In the genomic region with DNA sequence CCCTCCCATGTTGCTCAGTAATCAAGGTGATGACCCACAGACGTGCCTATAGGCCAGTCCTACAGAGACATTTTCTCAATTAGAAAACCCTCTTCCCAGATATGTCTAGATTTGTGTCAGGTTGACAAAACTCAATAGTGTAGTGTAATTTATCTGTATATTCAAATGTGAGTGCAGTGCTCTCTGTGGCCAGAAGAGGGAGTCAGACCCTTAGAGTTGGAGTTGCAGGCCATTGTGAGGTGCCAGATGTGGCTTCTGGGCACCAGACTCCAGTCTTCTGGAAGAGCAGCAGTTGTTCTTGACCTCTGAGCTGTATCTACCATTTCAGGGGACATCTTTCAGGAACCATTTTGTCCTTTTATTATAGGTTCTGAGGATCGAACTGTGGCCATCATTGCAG, we compare ENCODE assay signal across 23 mouse cellular contexts. TPM values are rescaled to one million over a fixed set of nuclear protein-coding genes. Genes with fewer than 3 reads are reported as not detected.
A peak's percentile ranks its signal among the peaks of the same experiment; 100 is the strongest.
DNase-seq lines count a peak whose midpoint lies in the region; ATAC-seq and TF ChIP-seq lines count a peak whose summit lies in the region.
"Had no signal": no experiment of that assay in that cellular context is flagged by ENCODE, and none has a peak within 500 bp of the region (broad histone marks: within the 10 kb centered on the region; RNA-seq: fewer than 3 reads in every experiment).

No protein-coding gene starts in this region.

- TF ChIP-seq EP300 in lung, postnatal 0 days (IDR thresholded peaks at IDR 0.05), result no peak
- no peak for TF ChIP-seq EP300 in stomach, postnatal 0 days (optimal IDR thresholded peaks at IDR 0.05)

- no peak overlapping the region for H3K4me2 ChIP-seq in lung, postnatal 0 days (replicated peaks; ENCODE audit: low read depth, low read length)
- H3K4me2 ChIP-seq in stomach, postnatal 0 days (replicated peaks; ENCODE audit: low read depth), result no peak overlapping the region
- H3K4me2 ChIP-seq: embryonic facial prominence, embryonic 12.5 days; hindbrain, embryonic 13.5 days; limb, embryonic 15.5 days; neural tube, embryonic 12.5 days had no signal

- TF ChIP-seq CTCF in kidney, adult 2 months (conservative IDR thresholded peaks at IDR 0.05; ENCODE audit: insufficient read depth, insufficient read length, low read depth, low read length), result 0 out of 2 replicates have a peak, but pooled peaks have one; percentile 12
- TF ChIP-seq CTCF in lung, postnatal 0 days (IDR thresholded peaks at IDR 0.05), result peak; percentile 45
- TF ChIP-seq CTCF in G1E (IDR thresholded peaks at IDR 0.05; ENCODE audit: low read depth, low read length), result peak; percentile 33; the same call in 1 of the 2 replicates
- TF ChIP-seq CTCF in stomach, postnatal 0 days (IDR thresholded peaks at IDR 0.05; ENCODE audit: low read depth), result peak; percentile 52

- H3K27me3 ChIP-seq in kidney, adult 2 months (replicated peaks; ENCODE audit: control insufficient read depth, insufficient read depth, low read length), result no peaks in the 10 kb centered on the region
- no peaks in the 10 kb centered on the region for H3K27me3 ChIP-seq in lung, postnatal 0 days (replicated peaks; ENCODE audit: insufficient read depth, low read length)
- no peaks in the 10 kb centered on the region for H3K27me3 ChIP-seq in G1E (ENCODE audit: insufficient read depth, low read length)
- H3K27me3 ChIP-seq in stomach, postnatal 0 days (ENCODE audit: control insufficient read depth, insufficient read depth, low read length), result no peaks in the 10 kb centered on the region
- H3K27me3 ChIP-seq: embryonic facial prominence, embryonic 12.5 days; limb, embryonic 15.5 days; neural tube, embryonic 12.5 days had no signal

- no peak for DNase-seq in kidney, adult 2 months
- no peak for DNase-seq in kidney, postnatal 25 days
- DNase-seq in lung, postnatal 0 days (ENCODE audit: low spot score), result no peak
- no peak for DNase-seq in lung, postnatal 14 days
- no peak for DNase-seq in G1E (ENCODE audit: low spot score)
- no peak for DNase-seq in stomach, postnatal 0 days (ENCODE audit: low spot score)
- no peak for DNase-seq in ovary, postnatal 14 days (ENCODE audit: low spot score)
- DNase-seq: adrenal gland, postnatal 14 days; cerebellum, adult 9-10 months; gastrocnemius, postnatal 10 days; kidney, adult 11 months; kidney, postnatal 14 days; lung, postnatal 10 days; right cerebral cortex, postnatal 14 days had no signal

- no peak overlapping the region for H3K9ac ChIP-seq in lung, postnatal 0 days (replicated peaks; ENCODE audit: low read depth)
- no peak overlapping the region for H3K9ac ChIP-seq in stomach, postnatal 0 days (ENCODE audit: low read length)
- H3K9ac ChIP-seq: embryonic facial prominence, embryonic 12.5 days; hindbrain, embryonic 13.5 days; limb, embryonic 15.5 days; neural tube, embryonic 12.5 days had no signal

- TF ChIP-seq POLR2A in kidney, adult 2 months (IDR thresholded peaks at IDR 0.05; ENCODE audit: low read depth, low read length), result no peak

- no peak overlapping the region for H3K4me3 ChIP-seq in kidney, adult 2 months (ENCODE audit: insufficient read depth, low read depth, low read length)
- H3K4me3 ChIP-seq in lung, postnatal 0 days (ENCODE audit: low read depth, low read length), result no peak overlapping the region
- no peak overlapping the region for H3K4me3 ChIP-seq in G1E (ENCODE audit: low read depth, low read length)
- no peak overlapping the region for H3K4me3 ChIP-seq in stomach, postnatal 0 days (ENCODE audit: low read depth, low read length)
- H3K4me3 ChIP-seq: embryonic facial prominence, embryonic 12.5 days; hindbrain, embryonic 13.5 days; limb, embryonic 15.5 days; neural tube, embryonic 12.5 days had no signal

- 98% methylated on average over 2 of the region's 2 CpGs for WGBS in kidney, adult 2 months
- WGBS in lung, postnatal 0 days, result 98% methylated on average over 2 of the region's 2 CpGs
- 97% methylated on average over 2 of the region's 2 CpGs for WGBS in stomach, postnatal 0 days

- H3K4me1 ChIP-seq in kidney, adult 2 months (ENCODE audit: control insufficient read depth, insufficient read depth, low read length), result peaks cover 21% of the 10 kb centered on the region; the same call in 1 of the 2 replicates
- no peaks in the 10 kb centered on the region for H3K4me1 ChIP-seq in lung, postnatal 0 days (ENCODE audit: insufficient read depth, low read depth, low read length)
- peaks cover 74% of the 10 kb centered on the region for H3K4me1 ChIP-seq in G1E (ENCODE audit: insufficient read depth, low read depth, low read length)
- H3K4me1 ChIP-seq in stomach, postnatal 0 days (replicated peaks; ENCODE audit: control insufficient read depth, insufficient read depth), result 0 out of 2 replicates have a peak, but pooled peaks cover 5% of the 10 kb centered on the region

- no peak for ATAC-seq in lung, postnatal 0 days
- ATAC-seq in G1E (ENCODE audit: extremely low read depth, insufficient number of reproducible peaks, low FRiP score, poor library complexity, severe bottlenecking), result no peak
- no peak for ATAC-seq in stomach, postnatal 0 days (ENCODE audit: low FRiP score, low TSS enrichment)
- ATAC-seq: activated CD4-positive, CD25-positive, alpha-beta regulatory T cell, adult 4 months; forebrain, embryonic 16.5 days had no signal

- H3K9me3 ChIP-seq in lung, postnatal 0 days (ENCODE audit: low read length), result no peaks in the 10 kb centered on the region
- peaks cover 4% of the 10 kb centered on the region for H3K9me3 ChIP-seq in G1E (replicated peaks)
- H3K9me3 ChIP-seq in stomach, postnatal 0 days (ENCODE audit: control insufficient read depth, low read length), result no peaks in the 10 kb centered on the region
- H3K9me3 ChIP-seq: embryonic facial prominence, embryonic 12.5 days; hindbrain, embryonic 13.5 days; limb, embryonic 15.5 days; neural tube, embryonic 12.5 days had no signal

- no peak overlapping the region for H3K27ac ChIP-seq in kidney, adult 2 months (ENCODE audit: insufficient read depth, low read depth, low read length)
- no peak overlapping the region for H3K27ac ChIP-seq in lung, postnatal 0 days (ENCODE audit: low read length)
- no peak overlapping the region for H3K27ac ChIP-seq in stomach, postnatal 0 days (replicated peaks)
- H3K27ac ChIP-seq: embryonic facial prominence, embryonic 12.5 days; hindbrain, embryonic 13.5 days; limb, embryonic 15.5 days; neural tube, embryonic 12.5 days had no signal

- no peaks in the 10 kb centered on the region for H3K36me3 ChIP-seq in kidney, adult 2 months (ENCODE audit: control insufficient read depth, insufficient read depth, low read length)
- no peaks in the 10 kb centered on the region for H3K36me3 ChIP-seq in lung, postnatal 0 days (ENCODE audit: insufficient read depth, low read length)
- peaks cover 38% of the 10 kb centered on the region for H3K36me3 ChIP-seq in G1E (replicated peaks)
- H3K36me3 ChIP-seq in stomach, postnatal 0 days (ENCODE audit: control insufficient read depth, insufficient read depth, low read length), result no peaks in the 10 kb centered on the region
- H3K36me3 ChIP-seq: embryonic facial prominence, embryonic 12.5 days; hindbrain, embryonic 13.5 days; limb, embryonic 15.5 days; neural tube, embryonic 12.5 days had no signal

RNA-seq across cellular contexts. Expression of a gene that starts 2.9 kb away (rescaled TPM):
- polyA plus RNA-seq in kidney, adult 2 months (2012; rRNA removed), result 64.3 and 70.9 TPM in 2 replicates
- polyA plus RNA-seq in lung, postnatal 0 days (2015; fragmentation: Nextera tagmentation; extraction: Ambion mirVana), result 136 and 148 TPM in 2 replicates
- 37.8 and 38.0 TPM in 2 replicates for total RNA-seq in G1E (2014; fragmentation: Nextera tagmentation)
- total RNA-seq in G1E (2017), result 113 and 150 TPM in 2 replicates
- 88.6 and 102 TPM in 2 replicates for polyA plus RNA-seq in G1E (2012)
- 120 and 130 TPM in 2 replicates for polyA plus RNA-seq in stomach, postnatal 0 days (2015; fragmentation: Nextera tagmentation; extraction: Ambion mirVana)

RNA-seq across cellular contexts. Expression of a gene that starts 25.6 kb away (rescaled TPM):
- polyA plus RNA-seq in kidney, adult 2 months (2012; rRNA removed), result 0.09 and 0.12 TPM in 2 replicates
- not detected in 2 replicates for polyA plus RNA-seq in lung, postnatal 0 days (2015; fragmentation: Nextera tagmentation; extraction: Ambion mirVana)
- total RNA-seq in G1E (2014; fragmentation: Nextera tagmentation) (not detected in 2 replicates), G1E (2017) (0.16 TPM in 1 of 2 replicates, not detected in the other)
- polyA plus RNA-seq in G1E (2012), result not detected in 2 replicates
- polyA plus RNA-seq in stomach, postnatal 0 days (2015; fragmentation: Nextera tagmentation; extraction: Ambion mirVana), result 0.12 and 0.21 TPM in 2 replicates
- total RNA-seq: heart, adult 8-10 months; megakaryocyte-erythroid progenitor cell, adult 5-6 weeks had no signal
- polyA plus RNA-seq: activated CD4-positive, CD25-positive, alpha-beta regulatory T cell, adult 4 months; embryonic facial prominence, embryonic 12.5 days; heart, embryonic 16.5 days had no signal

RNA-seq across cellular contexts. Expression of a gene that starts 51.1 kb away (rescaled TPM):
- polyA plus RNA-seq in kidney, adult 2 months (2012; rRNA removed), result 43.0 and 43.4 TPM in 2 replicates
- polyA plus RNA-seq in lung, postnatal 0 days (2015; fragmentation: Nextera tagmentation; extraction: Ambion mirVana), result 15.9 and 19.7 TPM in 2 replicates
- total RNA-seq in G1E (2014; fragmentation: Nextera tagmentation) (20.4 and 25.5 TPM in 2 replicates), G1E (2017) (8.6 and 9.8 TPM in 2 replicates)
- 16.6 and 22.1 TPM in 2 replicates for polyA plus RNA-seq in G1E (2012)
- polyA plus RNA-seq in stomach, postnatal 0 days (2015; fragmentation: Nextera tagmentation; extraction: Ambion mirVana), result 13.3 and 15.8 TPM in 2 replicates

RNA-seq across cellular contexts. Expression of a gene that starts 51.2 kb away (rescaled TPM):
- 237 and 272 TPM in 2 replicates for polyA plus RNA-seq in kidney, adult 2 months (2012; rRNA removed)
- polyA plus RNA-seq in lung, postnatal 0 days (2015; fragmentation: Nextera tagmentation; extraction: Ambion mirVana), result 38.9 and 42.7 TPM in 2 replicates
- total RNA-seq in G1E (2014; fragmentation: Nextera tagmentation) (13.1 and 13.6 TPM in 2 replicates), G1E (2017) (12.6 and 14.8 TPM in 2 replicates)
- polyA plus RNA-seq in G1E (2012), result 6.1 and 25.6 TPM in 2 replicates
- polyA plus RNA-seq in stomach, postnatal 0 days (2015; fragmentation: Nextera tagmentation; extraction: Ambion mirVana), result 54.1 TPM in 2 replicates
